Mouse (Mus musculus) heart, embryonic 13.5 days (tissue): ENCODE results near the gene Bloc1s4. TPM values are rescaled to one million over a fixed set of nuclear protein-coding genes. Genes with fewer than 3 reads are reported as not detected.

Source experiments
- ATAC-seq: fragments of 200-750 bp; cut with Nextera tagmentation; 2 replicates; pipeline ENCODE4 v1.8.0; 2017; ENCODE audit warnings: moderate TSS enrichment; ENCODE audit not compliant: insufficient number of reproducible peaks, low FRiP score, low TSS enrichment; ENCODE audit errors: extremely low read depth
- H3K27ac ChIP-seq: fragments of 300-500 bp; sonication (generic); replicated peaks from 2 replicates; pipeline ENCODE4 v1.5.1; 2015; ENCODE audit warnings: moderate library complexity, mild to moderate bottlenecking, inconsistent platforms
- H3K27me3 ChIP-seq: fragments of 300-500 bp; sonication (generic); replicated peaks from 2 replicates; pipeline ENCODE4 v1.6.1; 2015; ENCODE audit warnings: mild to moderate bottlenecking, inconsistent platforms
- H3K36me3 ChIP-seq: fragments of 300-500 bp; sonication (generic); 2 replicates; pipeline ENCODE4 v1.6.1; 2015; ENCODE audit warnings: mild to moderate bottlenecking, inconsistent platforms
- H3K4me1 ChIP-seq: fragments of 300-500 bp; sonication (generic); 2 replicates; pipeline ENCODE4 v1.6.1; 2015; ENCODE audit warnings: inconsistent platforms
- H3K4me2 ChIP-seq: fragments of 300-500 bp; sonication (generic); 2 replicates; pipeline ENCODE4 v1.6.1; 2015; ENCODE audit warnings: inconsistent platforms, mild to moderate bottlenecking, moderate library complexity
- H3K4me3 ChIP-seq: fragments of 300-500 bp; sonication (generic); 2 replicates; pipeline ENCODE4 v1.5.1; 2015; ENCODE audit warnings: moderate library complexity, mild to moderate bottlenecking, inconsistent platforms
- H3K9ac ChIP-seq: fragments of 300-500 bp; sonication (generic); 2 replicates; pipeline ENCODE4 v1.6.1; 2015; ENCODE audit warnings: inconsistent platforms, mild to moderate bottlenecking, moderate library complexity
- H3K9me3 ChIP-seq: fragments of 300-500 bp; sonication (generic); 2 replicates; pipeline ENCODE4 v1.6.1; 2016; ENCODE audit warnings: inconsistent platforms
- WGBS: fragments of 180-500 bp; shearing (Covaris S2); methylation state at CpG from one replicate; pipeline ENCODE4 v1.1.7; 2015; ENCODE audit warnings: mixed read lengths; 5-methylcytosine and 5-hydroxymethylcytosine counted together
- polyA plus RNA-seq: library from polyadenylated mRNA; unstranded; fragments of >200 nt; fragmentation: Nextera tagmentation; extraction: Ambion mirVana; gene quantifications from 2 replicates; pipeline ENCODE4 v1.2.1, GENCODE M21; 2015

The Bloc1s4 gene
- polyA plus RNA-seq, 1 experiment from 2014 or later, result 17.1 TPM

DNA sequence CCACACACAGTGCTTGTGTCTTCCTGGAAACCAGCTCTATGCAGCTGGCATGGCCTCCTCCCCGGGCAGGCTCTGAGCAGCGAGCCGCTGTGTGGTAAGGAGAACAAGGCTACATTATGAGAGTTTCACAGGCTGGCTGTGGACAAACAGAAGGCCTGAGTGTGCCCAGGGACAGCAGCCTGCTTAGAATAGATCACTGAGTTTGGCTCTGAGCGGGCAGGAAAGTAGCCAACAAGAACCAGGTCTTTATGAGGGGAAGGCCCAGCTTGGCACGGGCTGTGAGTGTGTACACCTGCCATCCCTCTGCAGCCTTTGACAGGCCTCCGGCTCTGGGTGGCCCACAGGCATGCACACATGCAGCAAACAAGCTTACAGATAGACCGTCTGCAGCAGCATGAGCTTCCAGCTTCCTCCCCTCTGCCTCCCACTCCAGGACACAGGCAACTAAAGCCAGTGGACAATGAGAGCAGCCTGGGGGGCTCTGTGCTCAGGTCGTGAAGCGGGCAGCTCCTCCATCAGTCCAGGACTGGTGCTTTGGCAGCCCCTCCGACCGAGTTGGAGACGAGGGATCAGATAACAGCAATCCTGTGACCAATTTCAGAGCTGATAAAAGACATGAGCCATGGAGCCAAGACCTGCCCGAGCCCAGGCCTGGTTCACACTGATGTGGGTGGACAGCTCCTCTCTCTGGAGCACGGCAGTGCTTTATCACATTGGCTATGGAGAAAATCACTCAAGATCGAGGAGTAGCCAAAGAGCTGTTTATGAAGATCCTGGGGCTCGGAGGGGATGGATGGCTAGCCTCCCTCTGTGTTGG lies 9.4 kb downstream of the Bloc1s4 start:
- no peak for ATAC-seq
- 48% methylated on average over 16 of the region's 16 CpGs for WGBS

GRCm38 (mm10) chr5:36737765-36738164 lies 10.7 kb downstream of the Bloc1s4 start:
- no peak overlapping the region for H3K27ac ChIP-seq
- no peak overlapping the region for H3K4me3 ChIP-seq
- WGBS, result 62% methylated on average over 4 of the region's 4 CpGs
- H3K9ac ChIP-seq, result no peak overlapping the region
- ATAC-seq, result no peak
- H3K9me3 ChIP-seq, result no peaks in the 10 kb centered on the region
- H3K36me3 ChIP-seq, result no peaks in the 10 kb centered on the region
- no peaks in the 10 kb centered on the region for H3K27me3 ChIP-seq
- no peak overlapping the region for H3K4me2 ChIP-seq
- H3K4me1 ChIP-seq, result peaks cover 41% of the 10 kb centered on the region

More for the DNA sequence above, 9.4 kb downstream of the Bloc1s4 start:
- peak overlapping the region; percentile 52 for H3K9ac ChIP-seq
- no peaks in the 10 kb centered on the region for H3K27me3 ChIP-seq
- peaks cover 41% of the 10 kb centered on the region for H3K4me1 ChIP-seq
- no peak overlapping the region for H3K27ac ChIP-seq
- H3K4me3 ChIP-seq, result no peak overlapping the region
- no peaks in the 10 kb centered on the region for H3K9me3 ChIP-seq
- no peaks in the 10 kb centered on the region for H3K36me3 ChIP-seq
- no peak overlapping the region for H3K4me2 ChIP-seq

DNA sequence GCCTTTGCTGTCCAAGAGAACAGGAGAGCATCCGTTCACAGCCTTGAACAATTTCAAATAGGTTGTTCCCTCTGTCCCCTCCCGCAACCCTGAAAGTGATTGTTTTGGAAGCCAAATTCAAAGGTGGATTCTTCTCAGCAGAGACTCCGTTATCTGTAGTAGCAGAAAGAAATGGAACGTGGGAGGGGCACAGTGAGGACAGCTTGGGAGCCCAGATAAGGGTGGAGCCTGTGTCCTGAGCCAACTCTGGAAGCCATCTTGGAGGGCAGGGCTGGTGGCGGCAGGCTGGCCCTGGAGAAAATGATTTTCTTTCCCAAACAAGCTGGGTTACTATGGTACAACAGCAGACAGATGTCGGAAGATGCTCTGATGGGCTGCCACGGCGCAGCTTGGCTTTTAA lies 12.4 kb downstream of the Bloc1s4 start:
- no peaks in the 10 kb centered on the region for H3K36me3 ChIP-seq
- no peaks in the 10 kb centered on the region for H3K9me3 ChIP-seq
- peak overlapping the region; percentile 51; the same call in 1 of the 2 replicates for H3K27ac ChIP-seq
- WGBS, result 49% methylated on average over 8 of the region's 8 CpGs
- no peak overlapping the region for H3K9ac ChIP-seq
- H3K4me2 ChIP-seq, result peak overlapping the region; percentile 36
- peak; percentile 78 for ATAC-seq
- H3K27me3 ChIP-seq, result no peaks in the 10 kb centered on the region
- H3K4me1 ChIP-seq, result peaks cover 47% of the 10 kb centered on the region
- H3K4me3 ChIP-seq, result no peak overlapping the region

GRCm38 (mm10) chr5:36735106-36735505 lies 13.3 kb downstream of the Bloc1s4 start:
- ATAC-seq, result peak; percentile 51; the same call in 1 of the 2 replicates
- Histone ChIP-seq H3K4me3 (no peak overlapping the region), H3K4me1 (peaks cover 51% of the 10 kb centered on the region), H3K27me3 (no peaks in the 10 kb centered on the region), H3K9me3 (no peaks in the 10 kb centered on the region), H3K4me2 (peak overlapping the region; percentile 36), H3K27ac (peak overlapping the region; percentile 51; the same call in 1 of the 2 replicates), H3K36me3 (no peaks in the 10 kb centered on the region), H3K9ac (no peak overlapping the region)
- 76% methylated on average over 6 of the region's 6 CpGs for WGBS

DNA sequence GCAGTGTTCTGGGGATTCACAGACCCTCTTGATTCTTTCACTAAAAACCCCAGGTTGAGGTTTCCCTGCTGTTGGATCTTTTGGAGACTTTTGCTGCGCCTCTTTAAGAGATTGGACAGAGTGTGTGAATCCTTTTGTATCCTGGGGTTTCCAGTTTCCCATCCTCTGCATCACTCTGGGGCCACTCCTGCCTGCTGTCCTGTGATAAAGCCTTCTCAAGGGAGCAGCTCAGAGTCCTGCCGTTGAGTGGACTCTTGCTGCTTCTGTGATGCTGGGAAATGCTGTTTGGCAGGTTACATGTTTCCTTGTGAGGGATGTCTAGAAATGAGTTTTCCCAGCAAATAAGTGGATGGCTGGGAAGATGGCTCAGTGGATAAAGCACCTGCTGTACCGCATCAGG lies 15.0 kb downstream of the Bloc1s4 start:
- H3K36me3 ChIP-seq, result no peaks in the 10 kb centered on the region
- 0 out of 2 replicates have a peak overlapping the region, but pooled peaks have one; percentile 3 for H3K4me2 ChIP-seq
- H3K9ac ChIP-seq, result no peak overlapping the region
- no peak overlapping the region for H3K4me3 ChIP-seq
- H3K9me3 ChIP-seq, result no peaks in the 10 kb centered on the region
- no peak for ATAC-seq
- 0 out of 2 replicates have a peak overlapping the region, but pooled peaks have one; percentile 8 for H3K27ac ChIP-seq
- H3K27me3 ChIP-seq, result no peaks in the 10 kb centered on the region
- WGBS, result 55% methylated on average over 3 of the region's 3 CpGs
- H3K4me1 ChIP-seq, result peaks cover 37% of the 10 kb centered on the region

DNA sequence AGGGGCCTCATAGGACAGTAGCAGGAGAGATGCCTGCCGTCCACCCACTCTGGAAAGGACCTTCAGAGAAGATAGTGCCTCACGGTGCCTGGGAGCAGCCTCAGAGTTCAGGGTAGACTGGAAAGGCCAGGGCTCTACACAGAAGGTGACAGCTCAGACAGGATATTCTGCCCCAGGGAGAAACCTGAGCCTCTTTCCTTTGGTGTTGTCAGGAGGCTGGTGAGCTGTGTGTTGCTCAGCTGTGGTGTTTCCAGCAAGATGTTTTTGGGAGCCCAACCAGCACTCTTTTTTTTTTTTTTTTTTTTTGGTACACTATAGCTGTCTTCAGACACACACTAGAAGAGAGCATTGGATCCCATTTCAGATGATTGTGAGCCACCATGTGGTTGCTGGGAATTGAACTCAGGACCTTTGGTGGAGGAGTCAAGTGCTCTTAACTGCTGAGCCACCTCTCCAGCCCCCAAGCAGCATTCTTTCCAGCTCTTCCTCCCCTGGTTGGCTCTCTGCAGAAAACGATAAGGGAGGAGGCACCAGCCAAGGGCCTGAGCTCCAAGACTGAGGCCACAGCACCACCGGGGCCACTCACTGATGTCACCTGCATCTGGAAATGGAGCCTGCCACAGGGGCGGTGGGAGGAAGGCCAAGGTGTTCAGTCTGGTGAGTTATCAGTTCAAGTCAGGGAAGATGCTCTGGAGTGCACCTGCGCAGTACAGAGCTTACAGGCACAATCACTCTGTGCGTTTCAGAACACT lies 16.4 kb downstream of the Bloc1s4 start:
- H3K4me1 ChIP-seq, result peaks cover 30% of the 10 kb centered on the region
- H3K4me3 ChIP-seq, result no peak overlapping the region
- no peaks in the 10 kb centered on the region for H3K27me3 ChIP-seq
- H3K9me3 ChIP-seq, result no peaks in the 10 kb centered on the region
- H3K9ac ChIP-seq, result no peak overlapping the region
- no peaks in the 10 kb centered on the region for H3K36me3 ChIP-seq
- WGBS, result 51% methylated on average over 7 of the region's 7 CpGs
- H3K4me2 ChIP-seq, result no peak overlapping the region
- no peak for ATAC-seq
- no peak overlapping the region for H3K27ac ChIP-seq

DNA sequence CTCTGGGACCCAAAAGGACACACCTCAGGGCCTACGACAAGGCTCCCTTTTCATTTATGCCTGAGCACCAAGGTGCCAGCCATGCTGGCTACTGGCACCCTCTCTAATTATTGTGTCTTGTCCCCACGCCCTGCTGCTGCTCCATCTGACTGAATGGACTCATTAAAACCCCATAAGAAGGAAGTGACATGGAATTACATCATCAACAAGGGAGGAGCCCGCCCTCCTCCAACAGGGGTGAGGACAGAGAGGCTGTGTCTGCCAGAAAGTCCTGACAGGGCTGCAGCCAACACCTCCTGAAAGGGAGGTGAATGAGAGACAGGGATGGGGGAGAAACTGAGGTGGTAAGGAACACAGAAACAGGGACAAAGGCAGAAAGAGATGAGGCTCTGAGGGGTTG lies 17.8 kb downstream of the Bloc1s4 start:
- no peak overlapping the region for H3K4me2 ChIP-seq
- peaks cover 32% of the 10 kb centered on the region for H3K4me1 ChIP-seq
- no peaks in the 10 kb centered on the region for H3K9me3 ChIP-seq
- no peak for ATAC-seq
- H3K9ac ChIP-seq, result no peak overlapping the region
- no peaks in the 10 kb centered on the region for H3K36me3 ChIP-seq
- WGBS, result 71% methylated on average over 3 of the region's 3 CpGs
- H3K4me3 ChIP-seq, result no peak overlapping the region
- H3K27me3 ChIP-seq, result no peaks in the 10 kb centered on the region
- no peak overlapping the region for H3K27ac ChIP-seq

DNA sequence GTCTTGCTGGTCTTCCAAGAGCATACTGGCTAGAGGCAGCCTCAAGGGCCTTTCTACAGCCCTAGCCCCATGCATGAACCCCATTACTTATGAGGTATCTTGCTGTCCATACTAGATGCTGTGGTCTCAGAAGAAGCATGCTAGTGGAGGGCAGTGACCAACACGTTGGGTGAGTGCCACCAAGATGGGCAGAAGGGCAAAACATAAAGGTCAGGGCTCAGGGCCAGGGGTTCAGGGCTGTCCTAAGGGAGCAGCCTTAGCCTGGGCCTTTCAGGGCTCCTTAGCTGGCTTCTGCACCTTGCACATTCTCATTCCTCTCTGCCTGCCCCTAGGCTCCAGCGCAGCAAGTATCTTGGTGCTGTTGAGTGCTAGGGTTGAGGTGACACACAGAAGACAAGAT lies 18.5 kb downstream of the Bloc1s4 start:
- H3K36me3 ChIP-seq, result no peaks in the 10 kb centered on the region
- no peak overlapping the region for H3K9ac ChIP-seq
- ATAC-seq, result no peak
- H3K4me3 ChIP-seq, result no peak overlapping the region
- H3K27ac ChIP-seq, result no peak overlapping the region
- WGBS, result 92% methylated on average over 2 of the region's 2 CpGs
- no peak overlapping the region for H3K4me2 ChIP-seq
- H3K9me3 ChIP-seq, result no peaks in the 10 kb centered on the region
- no peaks in the 10 kb centered on the region for H3K27me3 ChIP-seq
- H3K4me1 ChIP-seq, result peaks cover 30% of the 10 kb centered on the region

- Histone ChIP-seq H3K4me3 (no peak overlapping the region), H3K9me3 (no peaks in the 10 kb centered on the region), H3K36me3 (no peaks in the 10 kb centered on the region), H3K4me2 (no peak overlapping the region), H3K9ac (no peak overlapping the region), H3K27ac (no peak overlapping the region), H3K4me1 (peaks cover 32% of the 10 kb centered on the region), H3K27me3 (no peaks in the 10 kb centered on the region)
- no peak for ATAC-seq
- WGBS, result 75% methylated on average over 4 of the region's 4 CpGs
These were observed 19.4 kb downstream of the Bloc1s4 start for GRCm38 (mm10) chr5:36729086-36729473.

DNA sequence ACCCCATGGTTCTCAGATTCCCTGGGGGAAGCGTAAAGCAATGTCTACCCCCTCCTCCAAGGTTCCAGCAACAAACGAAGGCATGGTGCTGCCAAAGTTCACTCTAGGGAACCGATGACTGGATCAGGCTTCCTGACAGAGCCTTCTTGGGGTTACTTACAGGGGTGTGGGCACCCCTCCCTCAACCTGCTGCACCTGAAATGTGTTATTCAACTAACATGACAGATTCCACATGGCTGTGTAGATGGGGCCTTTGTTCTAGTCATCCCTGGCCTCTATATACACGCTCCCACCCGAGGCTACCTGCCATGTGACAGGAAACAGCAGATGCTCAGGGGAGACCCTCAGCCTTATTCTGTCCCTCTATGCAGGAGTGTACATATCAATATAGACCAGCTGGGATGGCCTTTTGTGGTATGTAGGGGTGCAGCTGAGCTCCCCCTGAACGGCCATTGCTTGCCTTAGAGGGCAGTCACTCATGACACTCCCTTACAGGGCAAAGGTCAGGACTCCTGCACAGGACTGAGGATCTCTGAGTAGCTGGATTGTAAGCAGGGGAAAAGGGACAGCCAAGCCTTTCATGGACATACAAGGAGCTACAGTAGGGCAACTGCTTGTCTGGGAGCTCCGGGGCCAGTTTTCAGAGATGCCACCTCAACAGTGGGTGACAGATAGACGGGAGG lies 19.9 kb downstream of the Bloc1s4 start:
- ATAC-seq, result no peak
- H3K4me2 ChIP-seq, result no peak overlapping the region
- 75% methylated on average over 8 of the region's 8 CpGs for WGBS
- H3K36me3 ChIP-seq, result no peaks in the 10 kb centered on the region
- no peaks in the 10 kb centered on the region for H3K9me3 ChIP-seq
- no peak overlapping the region for H3K4me3 ChIP-seq
- H3K4me1 ChIP-seq, result peaks cover 33% of the 10 kb centered on the region
- H3K27ac ChIP-seq, result no peak overlapping the region
- H3K9ac ChIP-seq, result no peak overlapping the region
- no peaks in the 10 kb centered on the region for H3K27me3 ChIP-seq

DNA sequence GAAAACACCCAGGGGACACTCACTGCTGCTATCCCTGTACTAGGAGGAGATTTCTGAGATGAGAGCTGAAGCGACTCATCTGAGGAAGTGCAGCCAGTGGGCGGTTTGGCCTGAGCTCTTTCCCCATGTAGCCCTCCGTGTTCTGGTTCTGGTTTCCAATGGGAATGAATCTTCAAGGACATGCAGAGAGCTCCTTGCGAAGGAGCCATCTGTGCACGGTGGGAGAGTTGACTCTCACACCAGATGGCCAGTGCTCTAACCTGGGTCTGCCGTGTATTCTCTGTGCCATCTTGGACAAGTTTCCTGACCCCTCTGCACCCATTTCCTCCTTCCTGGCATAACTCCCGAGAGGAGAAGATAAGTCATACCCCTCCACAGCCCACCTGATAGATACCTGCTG lies 20.7 kb downstream of the Bloc1s4 start:
- Histone ChIP-seq H3K27me3 (no peaks in the 10 kb centered on the region), H3K4me1 (peaks cover 33% of the 10 kb centered on the region), H3K4me3 (no peak overlapping the region), H3K36me3 (no peaks in the 10 kb centered on the region), H3K27ac (no peak overlapping the region), H3K9me3 (no peaks in the 10 kb centered on the region), H3K4me2 (no peak overlapping the region), H3K9ac (no peak overlapping the region)
- 69% methylated on average over 7 of the region's 7 CpGs for WGBS
- no peak for ATAC-seq
